Mouse (Mus musculus) lung, embryonic 15.5 days (tissue): ENCODE data around the gene Hormad2. TPM values are rescaled to one million over a fixed set of nuclear protein-coding genes. Genes with fewer than 3 reads are reported as not detected.

Source experiments
- ATAC-seq: fragments of 200-750 bp; cut with Nextera tagmentation; 2 replicates; pipeline ENCODE4 v1.8.0; 2017; ENCODE audit warnings: moderate number of reproducible peaks, borderline replicate concordance; ENCODE audit not compliant: low FRiP score, low TSS enrichment; ENCODE audit errors: extremely low read depth
- H3K27ac ChIP-seq: fragments of 300-500 bp; sonication (generic); 2 replicates; pipeline ENCODE4 v1.5.1; 2015; ENCODE audit warnings: moderate library complexity, mild to moderate bottlenecking, inconsistent platforms
- H3K27me3 ChIP-seq: fragments of 300-500 bp; sonication (generic); 2 replicates; pipeline ENCODE4 v1.6.1; 2015; ENCODE audit warnings: inconsistent platforms
- H3K36me3 ChIP-seq: fragments of 300-500 bp; sonication (generic); 2 replicates; pipeline ENCODE4 v1.6.1; 2015; ENCODE audit warnings: inconsistent platforms
- H3K4me1 ChIP-seq: fragments of 300-500 bp; sonication (generic); 2 replicates; pipeline ENCODE4 v1.6.1; 2015; ENCODE audit warnings: inconsistent platforms
- H3K4me2 ChIP-seq: fragments of 300-500 bp; sonication (generic); 2 replicates; pipeline ENCODE4 v1.6.1; 2015; ENCODE audit warnings: inconsistent platforms, mild to moderate bottlenecking, moderate library complexity
- H3K4me3 ChIP-seq: fragments of 300-500 bp; sonication (generic); 2 replicates; pipeline ENCODE4 v1.5.1; 2015; ENCODE audit warnings: mild to moderate bottlenecking, inconsistent platforms
- H3K9ac ChIP-seq: fragments of 300-500 bp; sonication (generic); 2 replicates; pipeline ENCODE4 v1.6.1; 2015; ENCODE audit warnings: inconsistent platforms
- H3K9me3 ChIP-seq: fragments of 300-500 bp; sonication (generic); 2 replicates; pipeline ENCODE4 v1.6.1; 2016; ENCODE audit warnings: inconsistent platforms
- WGBS: fragments of 180-500 bp; shearing (Covaris S2); methylation state at CpG from one replicate; pipeline ENCODE4 v1.1.7; 2015; 5-methylcytosine and 5-hydroxymethylcytosine counted together
- polyA plus RNA-seq: library from polyadenylated mRNA; unstranded; fragments of >200 nt; fragmentation: Nextera tagmentation; extraction: Ambion mirVana; gene quantifications from 2 replicates; pipeline ENCODE4 v1.2.1, GENCODE M21; 2015

The Hormad2 gene
- polyA plus RNA-seq, 1 experiment from 2014 or later, result 0.22 TPM

GRCm38 (mm10) chr11:4335810-4336692 lies 104.9 kb downstream of the Hormad2 start:
- WGBS, result 41% methylated on average over 10 of the region's 10 CpGs
- H3K9ac ChIP-seq, result no peak overlapping the region

GRCm38 (mm10) chr11:4332961-4333360 lies 107.9 kb downstream of the Hormad2 start:
- Histone ChIP-seq H3K27ac (no peak overlapping the region), H3K27me3 (0 out of 2 replicates have a peak, but pooled peaks cover 4% of the 10 kb centered on the region), H3K4me3 (no peak overlapping the region), H3K9me3 (no peaks in the 10 kb centered on the region), H3K9ac (no peak overlapping the region), H3K36me3 (no peaks in the 10 kb centered on the region), H3K4me1 (no peaks in the 10 kb centered on the region), H3K4me2 (no peak overlapping the region)
- WGBS, result 78% methylated on average over 2 of the region's 2 CpGs
- ATAC-seq, result no peak

More at GRCm38 (mm10) chr11:4335810-4336692, 104.9 kb downstream of the Hormad2 start:
- Histone ChIP-seq H3K27ac (no peak overlapping the region), H3K4me2 (no peak overlapping the region), H3K27me3 (0 out of 2 replicates have a peak, but pooled peaks cover 4% of the 10 kb centered on the region), H3K9me3 (no peaks in the 10 kb centered on the region), H3K4me3 (no peak overlapping the region), H3K36me3 (no peaks in the 10 kb centered on the region), H3K4me1 (0 out of 2 replicates have a peak, but pooled peaks cover 5% of the 10 kb centered on the region)
- no peak for ATAC-seq

- Histone ChIP-seq H3K27me3 (0 out of 2 replicates have a peak, but pooled peaks cover 3% of the 10 kb centered on the region), H3K4me1 (no peaks in the 10 kb centered on the region), H3K27ac (no peak overlapping the region), H3K9ac (no peak overlapping the region), H3K36me3 (no peaks in the 10 kb centered on the region), H3K4me2 (no peak overlapping the region), H3K4me3 (no peak overlapping the region), H3K9me3 (no peaks in the 10 kb centered on the region)
- ATAC-seq, result no peak
- 74% methylated on average over 3 of the region's 3 CpGs for WGBS
These were observed 112.7 kb downstream of the Hormad2 start for GRCm38 (mm10) chr11:4328188-4328587.

- WGBS, result 60% methylated on average over 11 of the region's 11 CpGs
- Histone ChIP-seq H3K9ac (no peak overlapping the region), H3K4me1 (no peaks in the 10 kb centered on the region), H3K27me3 (peaks cover 3% of the 10 kb centered on the region; the same call in 1 of the 2 replicates), H3K36me3 (no peaks in the 10 kb centered on the region), H3K27ac (no peak overlapping the region), H3K4me3 (no peak overlapping the region), H3K4me2 (no peak overlapping the region), H3K9me3 (no peaks in the 10 kb centered on the region)
- no peak for ATAC-seq
These were observed 117.4 kb downstream of the Hormad2 start for GRCm38 (mm10) chr11:4323481-4323880.

- Histone ChIP-seq H3K4me1 (no peaks in the 10 kb centered on the region), H3K9ac (no peak overlapping the region), H3K27ac (no peak overlapping the region), H3K4me3 (no peak overlapping the region), H3K27me3 (peaks cover 3% of the 10 kb centered on the region; the same call in 1 of the 2 replicates), H3K36me3 (no peaks in the 10 kb centered on the region), H3K9me3 (no peaks in the 10 kb centered on the region), H3K4me2 (no peak overlapping the region)
- WGBS, result 52% methylated on average over 6 of the region's 6 CpGs
- ATAC-seq, result no peak
These were observed 118.0 kb downstream of the Hormad2 start for GRCm38 (mm10) chr11:4322943-4323342.

- Histone ChIP-seq H3K27ac (no peak overlapping the region), H3K4me3 (no peak overlapping the region), H3K36me3 (no peaks in the 10 kb centered on the region), H3K9ac (no peak overlapping the region), H3K9me3 (no peaks in the 10 kb centered on the region), H3K27me3 (peaks cover 3% of the 10 kb centered on the region; the same call in 1 of the 2 replicates), H3K4me2 (no peak overlapping the region), H3K4me1 (no peaks in the 10 kb centered on the region)
- no peak for ATAC-seq
- WGBS, result 47% methylated on average over 4 of the region's 4 CpGs
These were observed 120.0 kb downstream of the Hormad2 start for GRCm38 (mm10) chr11:4320876-4321275.

- H3K4me2 ChIP-seq, result no peak overlapping the region
- H3K4me1 ChIP-seq, result no peaks in the 10 kb centered on the region
- peaks cover 9% of the 10 kb centered on the region; the same call in 1 of the 2 replicates for H3K27me3 ChIP-seq
- no peak overlapping the region for H3K4me3 ChIP-seq
- H3K9me3 ChIP-seq, result no peaks in the 10 kb centered on the region
- no peaks in the 10 kb centered on the region for H3K36me3 ChIP-seq
- no peak overlapping the region for H3K9ac ChIP-seq
- no peak overlapping the region for H3K27ac ChIP-seq
- 78% methylated on average over 14 of the region's 14 CpGs for WGBS
- ATAC-seq, result no peak
These were observed 121.5 kb downstream of the Hormad2 start for GRCm38 (mm10) chr11:4319212-4319955.

GRCm38 (mm10) chr11:4318011-4318410 lies 122.9 kb downstream of the Hormad2 start:
- Histone ChIP-seq H3K9ac (no peak overlapping the region), H3K36me3 (no peaks in the 10 kb centered on the region), H3K4me2 (no peak overlapping the region), H3K9me3 (no peaks in the 10 kb centered on the region), H3K27ac (no peak overlapping the region), H3K27me3 (peaks cover 6% of the 10 kb centered on the region; the same call in 1 of the 2 replicates), H3K4me1 (no peaks in the 10 kb centered on the region), H3K4me3 (no peak overlapping the region)
- ATAC-seq, result no peak
- 54% methylated on average over 3 of the region's 3 CpGs for WGBS

GRCm38 (mm10) chr11:4317287-4317686 lies 123.6 kb downstream of the Hormad2 start:
- H3K9ac ChIP-seq, result no peak overlapping the region
- WGBS, result 46% methylated on average over 5 of the region's 5 CpGs

GRCm38 (mm10) chr11:4312180-4312579 lies 128.7 kb downstream of the Hormad2 start:
- ATAC-seq, result no peak
- 61% methylated on average over 4 of the region's 4 CpGs for WGBS
- H3K4me3 ChIP-seq, result no peak overlapping the region
- peaks cover 21% of the 10 kb centered on the region for H3K4me1 ChIP-seq
- peaks cover 6% of the 10 kb centered on the region; the same call in 1 of the 2 replicates for H3K27me3 ChIP-seq
- no peak overlapping the region for H3K27ac ChIP-seq
- no peaks in the 10 kb centered on the region for H3K36me3 ChIP-seq
- H3K9me3 ChIP-seq, result no peaks in the 10 kb centered on the region
- no peak overlapping the region for H3K4me2 ChIP-seq
- H3K9ac ChIP-seq, result no peak overlapping the region

More at GRCm38 (mm10) chr11:4317287-4317686, 123.6 kb downstream of the Hormad2 start:
- H3K27me3 ChIP-seq, result peaks cover 6% of the 10 kb centered on the region; the same call in 1 of the 2 replicates
- no peak overlapping the region for H3K27ac ChIP-seq
- no peaks in the 10 kb centered on the region for H3K36me3 ChIP-seq
- H3K4me3 ChIP-seq, result no peak overlapping the region
- H3K9me3 ChIP-seq, result no peaks in the 10 kb centered on the region
- no peak overlapping the region for H3K4me2 ChIP-seq
- ATAC-seq, result no peak
- H3K4me1 ChIP-seq, result no peaks in the 10 kb centered on the region

- no peak overlapping the region for H3K27ac ChIP-seq
- H3K36me3 ChIP-seq, result no peaks in the 10 kb centered on the region
- H3K9ac ChIP-seq, result no peak overlapping the region
- no peaks in the 10 kb centered on the region for H3K9me3 ChIP-seq
- no peak overlapping the region for H3K4me3 ChIP-seq
- peaks cover 5% of the 10 kb centered on the region; the same call in 1 of the 2 replicates for H3K27me3 ChIP-seq
- H3K4me2 ChIP-seq, result no peak overlapping the region
- ATAC-seq, result no peak
- 80% methylated on average over 4 of the region's 4 CpGs for WGBS
- H3K4me1 ChIP-seq, result peaks cover 21% of the 10 kb centered on the region
These were observed 130.6 kb downstream of the Hormad2 start for GRCm38 (mm10) chr11:4310324-4310723.
